In genomic region chr1:13427068-13427434, GRCm38 (mm10) we compare ENCODE assay signal across 8 mouse cellular contexts.
DNase-seq lines count a peak whose midpoint lies in the region; ATAC-seq lines count a peak whose summit lies in the region.

No protein-coding gene starts in this region.

- no peaks in the 10 kb centered on the region for H3K9me3 ChIP-seq in heart, embryonic 16.5 days (replicated peaks; ENCODE audit: control insufficient read depth, low read length)
- no peaks in the 10 kb centered on the region for H3K9me3 ChIP-seq in hindbrain, embryonic 13.5 days
- H3K9me3 ChIP-seq in midbrain, embryonic 11.5 days (ENCODE audit: control insufficient read depth, low read length): no peaks in the 10 kb centered on the region

- H3K27me3 ChIP-seq in heart, embryonic 16.5 days (ENCODE audit: control insufficient read depth, insufficient read depth, low read length): no peaks in the 10 kb centered on the region
- H3K27me3 ChIP-seq in hindbrain, embryonic 13.5 days: peaks cover 4% of the 10 kb centered on the region; the same call in 1 of the 2 replicates
- no peaks in the 10 kb centered on the region for H3K27me3 ChIP-seq in midbrain, embryonic 11.5 days (ENCODE audit: control insufficient read depth, insufficient read depth, low read length)

- no peaks in the 10 kb centered on the region for H3K36me3 ChIP-seq in heart, embryonic 16.5 days (ENCODE audit: control insufficient read depth, insufficient read depth)
- no peaks in the 10 kb centered on the region for H3K36me3 ChIP-seq in hindbrain, embryonic 13.5 days
- H3K36me3 ChIP-seq in midbrain, embryonic 11.5 days (ENCODE audit: control insufficient read depth, insufficient read depth, low read length): no peaks in the 10 kb centered on the region

- peak overlapping the region; percentile 72 for H3K4me2 ChIP-seq in heart, embryonic 16.5 days (ENCODE audit: low read depth, low read length)
- H3K4me2 ChIP-seq in hindbrain, embryonic 13.5 days: peak overlapping the region; percentile 58
- H3K4me2 ChIP-seq in midbrain, embryonic 11.5 days: peak overlapping the region; percentile 58

- DNase-seq in heart, postnatal 10 days: no peak
- peak; percentile 42 for DNase-seq in MEL-GATA-1-ER (ENCODE audit: extremely low read depth, low read depth)
- DNase-seq in midbrain, embryonic 11.5 days (ENCODE audit: low spot score, missing footprints): no peak
- no peak for DNase-seq in adrenal gland, adult 2 months
- DNase-seq in cerebellum, adult 8-10 months: no peak
- no peak for DNase-seq in embryo, embryonic 10.5 days (ENCODE audit: low spot score)

- 63% methylated on average over 5 of the region's 5 CpGs for WGBS in heart, embryonic 16.5 days
- 55% methylated on average over 5 of the region's 5 CpGs for WGBS in hindbrain, embryonic 13.5 days
- WGBS in midbrain, embryonic 11.5 days: 58% methylated on average over 5 of the region's 5 CpGs

- peak overlapping the region; percentile 72; the same call in 1 of the 2 replicates for H3K9ac ChIP-seq in heart, embryonic 16.5 days (ENCODE audit: low read length)
- H3K9ac ChIP-seq in hindbrain, embryonic 13.5 days: peak overlapping the region; percentile 63; the same call in 1 of the 2 replicates
- H3K9ac ChIP-seq in midbrain, embryonic 11.5 days (ENCODE audit: low read length): no peak overlapping the region

- H3K4me3 ChIP-seq in heart, embryonic 16.5 days (ENCODE audit: low read length): no peak overlapping the region; the same call in 1 of the 2 replicates
- H3K4me3 ChIP-seq in hindbrain, embryonic 13.5 days: no peak overlapping the region
- H3K4me3 ChIP-seq in midbrain, embryonic 11.5 days (ENCODE audit: low read depth, low read length): peak overlapping the region; percentile 36; the same call in 1 of the 2 replicates

- H3K27ac ChIP-seq in heart, embryonic 16.5 days (ENCODE audit: low read length): no peak overlapping the region
- no peak overlapping the region for H3K27ac ChIP-seq in hindbrain, embryonic 13.5 days
- H3K27ac ChIP-seq in midbrain, embryonic 11.5 days (ENCODE audit: low read depth, low read length): no peak overlapping the region

- no peaks in the 10 kb centered on the region; the same call in 1 of the 2 replicates for H3K4me1 ChIP-seq in heart, embryonic 16.5 days (ENCODE audit: control insufficient read depth, insufficient read depth, low read length)
- 0 out of 2 replicates have a peak, but pooled peaks cover 12% of the 10 kb centered on the region for H3K4me1 ChIP-seq in hindbrain, embryonic 13.5 days (replicated peaks)
- H3K4me1 ChIP-seq in midbrain, embryonic 11.5 days (ENCODE audit: control insufficient read depth, insufficient read depth, low read length): no peaks in the 10 kb centered on the region; the same call in 1 of the 2 replicates

- intact Hi-C loops in heart, postnatal 10 days (cut with DNase I): loop anchor here (2.0 kb wide), 1 partner anchor 54 kb away; no protein-coding TSS in a partner anchor

- no peak for ATAC-seq in heart, embryonic 16.5 days (replicated peaks; ENCODE audit: extremely low read depth, insufficient read depth, low FRiP score)
- no peak for ATAC-seq in hindbrain, embryonic 13.5 days (ENCODE audit: low FRiP score)
- no peak; the same call in 1 of the 2 replicates for ATAC-seq in midbrain, embryonic 11.5 days (ENCODE audit: low FRiP score)
